Mouse (Mus musculus): Measurements from ENCODE around the gene Cd47.

DNA sequence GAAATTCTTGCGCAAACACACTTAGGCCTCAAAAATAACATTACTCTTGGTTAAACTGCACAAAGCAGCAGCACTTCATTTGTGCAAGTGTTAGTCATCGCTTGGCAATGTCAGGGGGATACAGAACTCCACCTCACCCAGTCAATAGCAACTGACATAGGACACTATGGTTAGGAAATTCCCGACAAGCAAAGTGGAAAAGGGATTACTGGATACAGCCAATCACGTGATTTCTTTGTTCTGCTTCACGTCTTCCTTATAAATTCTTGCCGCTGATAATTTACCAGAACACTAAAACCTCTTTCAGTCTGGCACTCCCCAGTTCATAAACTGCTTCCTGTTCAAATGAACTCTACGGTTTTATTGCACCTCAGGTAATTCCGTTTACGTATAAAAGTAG, 123.4 kb downstream of the Cd47 start:
- TF ChIP-seq CTCF (IDR thresholded peaks at IDR 0.05; ENCODE audit: low read depth) (no peak), EP300 (IDR thresholded peaks at IDR 0.05; ENCODE audit: low read depth) (no peak)

All from heart, postnatal 0 days (tissue).